Mouse (Mus musculus) MN1 (cell line): Measurements from ENCODE around the gene Sap30bp.

ENCODE experiments used
- DNase-seq: peaks from one replicate; pipeline ENCODE4 v3.0.0-alpha.2; 2016; ENCODE audit warnings: low spot score

Gene Sap30bp

GRCm38 (mm10) chr11:116000607-116001006 is 67.5 kb downstream of the Sap30bp start:
- DNase-seq, result peak; percentile 43

- no peak for DNase-seq
These were observed 68.6 kb downstream of the Sap30bp start for GRCm38 (mm10) chr11:116001725-116002124.

GRCm38 (mm10) chr11:116002894-116003293 is 69.8 kb downstream of the Sap30bp start:
- no peak for DNase-seq

GRCm38 (mm10) chr11:116004186-116004823 is 71.2 kb downstream of the Sap30bp start:
- no peak for DNase-seq

- no peak for DNase-seq
These were observed 72.0 kb downstream of the Sap30bp start for GRCm38 (mm10) chr11:116004840-116005700.

- no peak for DNase-seq
These were observed 72.8 kb downstream of the Sap30bp start for GRCm38 (mm10) chr11:116005701-116006419.

- DNase-seq, result no peak
These were observed 74.2 kb downstream of the Sap30bp start for GRCm38 (mm10) chr11:116007095-116007850.

- DNase-seq, result no peak
These were observed 75.3 kb downstream of the Sap30bp start for GRCm38 (mm10) chr11:116008411-116008810.

- DNase-seq, result no peak
These were observed 75.8 kb downstream of the Sap30bp start for GRCm38 (mm10) chr11:116008832-116009375.

- DNase-seq, result no peak
These were observed 76.6 kb downstream of the Sap30bp start for GRCm38 (mm10) chr11:116009661-116010060.

GRCm38 (mm10) chr11:116010146-116010545 is 77.1 kb downstream of the Sap30bp start:
- DNase-seq, result no peak

GRCm38 (mm10) chr11:116010948-116011347 is 77.9 kb downstream of the Sap30bp start:
- no peak for DNase-seq

GRCm38 (mm10) chr11:116011529-116012261 is 78.6 kb downstream of the Sap30bp start:
- no peak for DNase-seq

GRCm38 (mm10) chr11:116012262-116012947 is 79.3 kb downstream of the Sap30bp start, which contains the start of gene Galk1:
Gene Galk1 (minus strand): TSS chr11:116012719.
- peak; percentile 81 for DNase-seq

GRCm38 (mm10) chr11:116014821-116015220 is 81.7 kb downstream of the Sap30bp start:
- DNase-seq, result no peak
